Mouse (Mus musculus) cerebellum, adult 8-10 months (tissue): ENCODE measurements around the gene Qpctl.
"Not testable (repeated sequence)": the region's sequence is repeated elsewhere in the genome, so short reads cannot be mapped to it uniquely, and the experiment has no call there.

Experiments used
- DNase-seq: peaks from one replicate; pipeline ENCODE4 v3.0.0; 2022

Qpctl gene

GRCm38 (mm10) chr7:19162928-19163327 is 13.8 kb upstream of the Qpctl start:
- DNase-seq = no peak

- no peak for DNase-seq
These were observed 11.0 kb upstream of the Qpctl start for GRCm38 (mm10) chr7:19160115-19160514.

- no peak for DNase-seq
These were observed 10.3 kb upstream of the Qpctl start for GRCm38 (mm10) chr7:19159411-19159810.

- no peak for DNase-seq
These were observed 9.5 kb upstream of the Qpctl start for GRCm38 (mm10) chr7:19158601-19159000.

GRCm38 (mm10) chr7:19157160-19157800 is 8.2 kb upstream of the Qpctl start:
- DNase-seq = peak; percentile 96

GRCm38 (mm10) chr7:19155825-19156475 is 6.9 kb upstream of the Qpctl start:
- no peak for DNase-seq

GRCm38 (mm10) chr7:19154796-19155195 is 5.7 kb upstream of the Qpctl start:
- no peak for DNase-seq

- DNase-seq = not testable (repeated sequence)
These were observed 2.0 kb upstream of the Qpctl start for GRCm38 (mm10) chr7:19151121-19151520.

- DNase-seq = peak; percentile 96
These were observed 535 bp upstream of the Qpctl start, which contains the start of gene Snrpd2 for GRCm38 (mm10) chr7:19149626-19150025. Gene Snrpd2 (plus strand): TSS chr7:19149722.

GRCm38 (mm10) chr7:19148180-19148874 is 764 bp downstream of the Qpctl start:
- no peak for DNase-seq

GRCm38 (mm10) chr7:19147497-19148045 is 1.5 kb downstream of the Qpctl start:
- no peak for DNase-seq

GRCm38 (mm10) chr7:19146793-19147192 is 2.3 kb downstream of the Qpctl start:
- DNase-seq = no peak

GRCm38 (mm10) chr7:19137380-19137779 is 11.7 kb downstream of the Qpctl start:
- no peak for DNase-seq

GRCm38 (mm10) chr7:19136673-19137334 is 12.3 kb downstream of the Qpctl start:
- no peak for DNase-seq

GRCm38 (mm10) chr7:19136168-19136567 is 12.9 kb downstream of the Qpctl start:
- DNase-seq = no peak

GRCm38 (mm10) chr7:19131324-19131848 is 17.7 kb downstream of the Qpctl start:
- peak; percentile 95 for DNase-seq

- no peak for DNase-seq
These were observed 18.4 kb downstream of the Qpctl start for GRCm38 (mm10) chr7:19130657-19131056.

- no peak for DNase-seq
These were observed 19.7 kb downstream of the Qpctl start for GRCm38 (mm10) chr7:19129396-19129795.

- DNase-seq = no peak
These were observed 21.3 kb downstream of the Qpctl start for GRCm38 (mm10) chr7:19127744-19128143.

- no peak for DNase-seq
These were observed 24.4 kb downstream of the Qpctl start for GRCm38 (mm10) chr7:19124713-19125112.

GRCm38 (mm10) chr7:19121686-19122085 is 27.4 kb downstream of the Qpctl start:
- DNase-seq = no peak

GRCm38 (mm10) chr7:19119631-19120429 is 29.3 kb downstream of the Qpctl start, which contains the start of gene Fbxo46:
Gene Fbxo46 (plus strand): TSS chr7:19119859.
- DNase-seq = peak; percentile 89
